8 mouse cellular contexts compared by ENCODE assay signal in the genomic region with DNA sequence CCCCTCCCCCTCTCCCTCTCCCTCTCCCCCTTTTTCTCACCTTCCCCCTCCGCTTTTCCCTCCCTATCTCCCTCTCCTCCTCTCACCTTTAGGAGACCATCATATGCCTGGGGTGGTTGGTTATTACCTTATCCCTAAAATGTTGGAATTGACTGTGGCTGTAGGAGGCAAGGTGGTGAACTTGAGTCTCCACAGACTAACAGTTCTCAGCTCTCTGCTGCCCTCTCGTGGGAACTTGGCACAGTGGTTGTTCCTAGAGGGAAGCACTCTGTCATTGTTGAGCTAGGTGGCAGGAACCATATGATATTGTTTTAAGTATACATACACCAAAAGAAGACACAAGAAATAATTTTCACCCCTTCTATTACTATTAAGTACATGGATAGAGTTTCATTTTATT.
DNase-seq lines count a peak whose midpoint lies in the region; ATAC-seq and TF ChIP-seq lines count a peak whose summit lies in the region.

No protein-coding gene starts in this region.

- peak; percentile 76 for ATAC-seq in kidney, embryonic 14.5 days (ENCODE audit: low FRiP score, low TSS enrichment)
- ATAC-seq in limb, embryonic 14.5 days (ENCODE audit: low FRiP score, low read depth) = no peak
- ATAC-seq in neural tube, embryonic 14.5 days (ENCODE audit: low read depth) = peak; percentile 79; the same call in 1 of the 2 replicates

- no peak overlapping the region for H3K4me2 ChIP-seq in kidney, embryonic 14.5 days (replicated peaks; ENCODE audit: low read depth, low read length)
- H3K4me2 ChIP-seq in limb, embryonic 14.5 days (replicated peaks; ENCODE audit: low read depth, low read length, severe bottlenecking) = no peak overlapping the region
- no peak overlapping the region for H3K4me2 ChIP-seq in neural tube, embryonic 14.5 days (ENCODE audit: low read depth, low read length)

- H3K36me3 ChIP-seq in kidney, embryonic 14.5 days (ENCODE audit: control insufficient read depth, insufficient read depth, low read length) = no peaks in the 10 kb centered on the region
- H3K36me3 ChIP-seq in limb, embryonic 14.5 days (ENCODE audit: control insufficient read depth, insufficient read depth, low read length) = no peaks in the 10 kb centered on the region
- H3K36me3 ChIP-seq in neural tube, embryonic 14.5 days (ENCODE audit: control insufficient read depth, insufficient read depth, low read length) = no peaks in the 10 kb centered on the region

- no peak overlapping the region for H3K9ac ChIP-seq in kidney, embryonic 14.5 days (ENCODE audit: low read depth, low read length)
- H3K9ac ChIP-seq in limb, embryonic 14.5 days (ENCODE audit: low read depth, low read length, severe bottlenecking) = no peak overlapping the region
- H3K9ac ChIP-seq in neural tube, embryonic 14.5 days (replicated peaks; ENCODE audit: low read depth, low read length) = no peak overlapping the region

- DNase-seq in 3T3-L1 (ENCODE audit: low read depth, low spot score) (peak; percentile 57), R1 (ENCODE audit: low read depth, low spot score) (peak; percentile 72)
- DNase-seq in cerebellum, postnatal 14 days = peak; percentile 92 to 96
- DNase-seq in gastrocnemius, adult 2 months = peak; percentile 54
- peak; percentile 91 for DNase-seq in limb, embryonic 14.5 days (ENCODE audit: low spot score)
- DNase-seq in urinary bladder, adult 2 months (ENCODE audit: low spot score) = peak; percentile 21

- H3K9me3 ChIP-seq in kidney, embryonic 14.5 days (ENCODE audit: control insufficient read depth, low read length) = no peaks in the 10 kb centered on the region
- no peaks in the 10 kb centered on the region for H3K9me3 ChIP-seq in limb, embryonic 14.5 days (ENCODE audit: control insufficient read depth, low read length)
- H3K9me3 ChIP-seq in neural tube, embryonic 14.5 days (ENCODE audit: control insufficient read depth, low read length) = no peaks in the 10 kb centered on the region

- H3K27me3 ChIP-seq in kidney, embryonic 14.5 days (ENCODE audit: control insufficient read depth, insufficient read depth, low read length) = no peaks in the 10 kb centered on the region
- no peaks in the 10 kb centered on the region for H3K27me3 ChIP-seq in limb, embryonic 14.5 days (ENCODE audit: control insufficient read depth, insufficient read depth, low read length)
- no peaks in the 10 kb centered on the region for H3K27me3 ChIP-seq in neural tube, embryonic 14.5 days (ENCODE audit: control insufficient read depth, insufficient read depth, low read length)

- intact Hi-C loops in gastrocnemius, adult 2 months (cut with DNase I) = loop anchor here (5.0 kb wide), 1 partner anchor 310 kb away; no protein-coding TSS in a partner anchor

- no peak overlapping the region for H3K27ac ChIP-seq in gastrocnemius, adult 2 months
- no peak overlapping the region for H3K27ac ChIP-seq in kidney, embryonic 14.5 days (ENCODE audit: low read depth, low read length)
- H3K27ac ChIP-seq in limb, embryonic 14.5 days (replicated peaks; ENCODE audit: low read depth, low read length) = no peak overlapping the region
- no peak overlapping the region for H3K27ac ChIP-seq in neural tube, embryonic 14.5 days (ENCODE audit: low read depth, low read length)

- H3K4me3 ChIP-seq in gastrocnemius, adult 2 months = no peak overlapping the region
- H3K4me3 ChIP-seq in kidney, embryonic 14.5 days (ENCODE audit: low read length) = no peak overlapping the region
- H3K4me3 ChIP-seq in limb, embryonic 14.5 days (replicated peaks; ENCODE audit: low read length) = no peak overlapping the region
- no peak overlapping the region for H3K4me3 ChIP-seq in neural tube, embryonic 14.5 days (ENCODE audit: low read depth, low read length)

- TF ChIP-seq CTCF in gastrocnemius, adult 2 months (IDR thresholded peaks at IDR 0.05) = peak; percentile 71

- 15% methylated on average over 2 of the region's 2 CpGs for WGBS in kidney, embryonic 14.5 days
- 12% methylated on average over 2 of the region's 2 CpGs for WGBS in limb, embryonic 14.5 days
- WGBS in neural tube, embryonic 14.5 days = 17% methylated on average over 2 of the region's 2 CpGs

- no peak for TF ChIP-seq POLR2A in limb, embryonic 14.5 days (IDR thresholded peaks at IDR 0.05; ENCODE audit: borderline replicate concordance, extremely low read depth, insufficient read depth, insufficient read length)

- no peaks in the 10 kb centered on the region for H3K4me1 ChIP-seq in kidney, embryonic 14.5 days (ENCODE audit: control insufficient read depth, insufficient read depth, low read length)
- H3K4me1 ChIP-seq in limb, embryonic 14.5 days (ENCODE audit: control insufficient read depth, insufficient read depth, low read length) = no peaks in the 10 kb centered on the region
- no peaks in the 10 kb centered on the region for H3K4me1 ChIP-seq in neural tube, embryonic 14.5 days (ENCODE audit: control insufficient read depth, insufficient read depth, low read length)

Comparison
In these comparisons a context has a peak if more than half of its experiments do, and no peak if none do; other contexts are left out.
1. DNase-seq: peak in every context shown above with its lines; median percentile 94 in cerebellum, postnatal 14 days; 91 in limb, embryonic 14.5 days; 72 in R1; 57 in 3T3-L1; 54 in gastrocnemius, adult 2 months; 21 in urinary bladder, adult 2 months.